Mouse (Mus musculus): ENCODE measurements around the gene Prex1.

Prex1 gene

DNA sequence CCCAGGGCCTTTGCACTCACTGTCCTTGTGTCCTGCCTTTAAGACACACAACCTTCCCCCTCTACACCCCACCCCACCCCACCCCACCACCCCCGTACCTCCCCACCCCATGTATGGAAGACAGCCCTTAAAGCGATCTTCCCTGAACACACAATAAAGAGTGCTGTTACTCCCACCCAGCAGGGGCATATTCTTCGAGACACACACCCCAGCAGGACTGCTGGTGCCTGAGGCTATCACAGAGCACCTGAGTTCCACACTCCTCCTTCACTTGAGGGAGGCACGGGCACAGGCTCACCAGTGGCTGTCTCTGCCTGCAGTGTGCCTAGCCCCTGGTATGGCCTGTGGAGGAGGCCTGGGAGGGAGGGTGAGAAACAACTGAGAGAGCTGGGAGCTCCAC, 61.0 kb downstream of the Prex1 start:
- no peaks in the 10 kb centered on the region for H3K27me3 ChIP-seq (ENCODE audit: control insufficient read depth, insufficient read depth, low read length, poor library complexity, severe bottlenecking)
- no peak for DNase-seq (ENCODE audit: low read depth, low spot score)
- H3K36me3 ChIP-seq (ENCODE audit: control insufficient read depth, insufficient read depth, low read length, poor library complexity, severe bottlenecking), result no peaks in the 10 kb centered on the region; the same call in 1 of the 2 replicates

GRCm38 (mm10) chr2:166651317-166652030, 62.2 kb downstream of the Prex1 start:
- DNase-seq (ENCODE audit: low read depth, low spot score), result no peak
- peaks cover 3% of the 10 kb centered on the region for H3K36me3 ChIP-seq (ENCODE audit: control insufficient read depth, insufficient read depth, low read length, poor library complexity, severe bottlenecking)
- H3K27me3 ChIP-seq (ENCODE audit: control insufficient read depth, insufficient read depth, low read length, poor library complexity, severe bottlenecking), result no peaks in the 10 kb centered on the region

- DNase-seq (ENCODE audit: low read depth, low spot score), result no peak
- Histone ChIP-seq H3K36me3 (ENCODE audit: control insufficient read depth, insufficient read depth, low read length, poor library complexity, severe bottlenecking) (peaks cover 4% of the 10 kb centered on the region), H3K27me3 (ENCODE audit: control insufficient read depth, insufficient read depth, low read length, poor library complexity, severe bottlenecking) (no peaks in the 10 kb centered on the region)
These were observed 63.2 kb downstream of the Prex1 start for GRCm38 (mm10) chr2:166650414-166650813.

- Histone ChIP-seq H3K27me3 (ENCODE audit: control insufficient read depth, insufficient read depth, low read length, poor library complexity, severe bottlenecking) (no peaks in the 10 kb centered on the region), H3K36me3 (ENCODE audit: control insufficient read depth, insufficient read depth, low read length, poor library complexity, severe bottlenecking) (peaks cover 8% of the 10 kb centered on the region)
- DNase-seq (ENCODE audit: low read depth, low spot score), result no peak
These were observed 66.4 kb downstream of the Prex1 start for GRCm38 (mm10) chr2:166647242-166647641.

GRCm38 (mm10) chr2:166646434-166647088, 67.1 kb downstream of the Prex1 start:
- H3K27me3 ChIP-seq (ENCODE audit: control insufficient read depth, insufficient read depth, low read length, poor library complexity, severe bottlenecking), result no peaks in the 10 kb centered on the region
- no peak for DNase-seq (ENCODE audit: low read depth, low spot score)
- peaks cover 10% of the 10 kb centered on the region for H3K36me3 ChIP-seq (ENCODE audit: control insufficient read depth, insufficient read depth, low read length, poor library complexity, severe bottlenecking)

DNA sequence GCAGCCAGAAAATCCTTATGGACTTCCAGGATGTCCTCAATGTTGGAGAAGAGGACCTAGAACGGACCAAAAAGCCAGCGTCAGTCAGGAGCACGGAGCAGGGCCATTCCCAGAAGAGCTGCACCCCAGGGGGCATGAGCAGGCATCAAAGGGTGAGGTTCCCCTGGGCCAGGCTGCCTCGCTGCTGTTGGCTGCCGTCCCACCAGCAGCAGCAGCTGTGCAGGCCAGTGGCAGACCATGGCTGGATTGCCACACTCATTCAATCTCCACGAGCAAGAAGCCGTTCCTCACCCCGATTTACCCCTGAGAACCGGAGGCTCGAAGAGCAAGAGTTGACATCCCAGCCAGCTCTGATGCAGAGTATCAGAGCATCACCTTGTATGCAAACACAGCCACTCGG, 68.8 kb downstream of the Prex1 start:
- peaks cover 10% of the 10 kb centered on the region for H3K36me3 ChIP-seq (ENCODE audit: control insufficient read depth, insufficient read depth, low read length, poor library complexity, severe bottlenecking)
- no peaks in the 10 kb centered on the region for H3K27me3 ChIP-seq (ENCODE audit: control insufficient read depth, insufficient read depth, low read length, poor library complexity, severe bottlenecking)
- no peak for DNase-seq (ENCODE audit: low read depth, low spot score)

GRCm38 (mm10) chr2:166642581-166642987, 71.0 kb downstream of the Prex1 start:
- Histone ChIP-seq H3K36me3 (ENCODE audit: control insufficient read depth, insufficient read depth, low read length, poor library complexity, severe bottlenecking) (peaks cover 11% of the 10 kb centered on the region), H3K27me3 (ENCODE audit: control insufficient read depth, insufficient read depth, low read length, poor library complexity, severe bottlenecking) (no peaks in the 10 kb centered on the region)
- no peak for DNase-seq (ENCODE audit: low read depth, low spot score)

- no peak for DNase-seq (ENCODE audit: low read depth, low spot score)
- Histone ChIP-seq H3K27me3 (ENCODE audit: control insufficient read depth, insufficient read depth, low read length, poor library complexity, severe bottlenecking) (no peaks in the 10 kb centered on the region), H3K36me3 (ENCODE audit: control insufficient read depth, insufficient read depth, low read length, poor library complexity, severe bottlenecking) (peaks cover 7% of the 10 kb centered on the region)
These were observed 73.9 kb downstream of the Prex1 start for GRCm38 (mm10) chr2:166639750-166640149.

DNA sequence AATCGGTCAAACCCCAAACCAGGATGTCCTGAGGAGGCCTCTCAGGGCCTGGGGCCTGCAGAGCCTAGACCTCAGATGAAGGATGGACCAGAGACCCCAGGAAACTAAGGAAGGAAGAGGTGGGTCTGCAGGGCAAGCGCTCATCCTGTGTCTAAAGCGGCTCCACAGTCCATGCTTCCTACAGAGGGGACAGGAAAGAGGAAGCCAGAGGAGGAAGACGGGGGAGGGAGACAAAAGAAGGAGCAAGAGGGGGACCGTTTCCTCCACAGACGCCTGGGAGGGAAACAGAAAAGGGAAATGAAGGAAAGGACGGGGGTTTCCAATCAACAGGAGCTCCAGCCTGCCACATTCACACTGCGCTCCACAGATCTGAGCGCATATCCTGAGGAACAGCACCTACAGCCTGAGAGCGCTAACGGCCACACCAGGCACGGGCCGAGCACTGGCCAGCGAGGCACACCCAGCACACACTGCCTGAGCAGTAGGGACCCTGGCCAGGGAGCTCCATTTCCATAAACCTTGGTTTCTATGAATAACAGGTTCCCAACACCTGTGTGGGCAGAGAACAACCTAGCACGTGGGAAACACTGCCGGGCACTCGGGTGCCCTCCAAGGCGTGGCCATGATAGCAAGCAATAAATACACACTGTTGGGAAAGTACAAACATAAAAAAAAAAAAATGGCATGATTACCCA, 74.5 kb downstream of the Prex1 start:
- Histone ChIP-seq H3K36me3 (ENCODE audit: control insufficient read depth, insufficient read depth, low read length, poor library complexity, severe bottlenecking) (peaks cover 7% of the 10 kb centered on the region), H3K27me3 (ENCODE audit: control insufficient read depth, insufficient read depth, low read length, poor library complexity, severe bottlenecking) (no peaks in the 10 kb centered on the region)
- DNase-seq (ENCODE audit: low read depth, low spot score), result no peak

DNA sequence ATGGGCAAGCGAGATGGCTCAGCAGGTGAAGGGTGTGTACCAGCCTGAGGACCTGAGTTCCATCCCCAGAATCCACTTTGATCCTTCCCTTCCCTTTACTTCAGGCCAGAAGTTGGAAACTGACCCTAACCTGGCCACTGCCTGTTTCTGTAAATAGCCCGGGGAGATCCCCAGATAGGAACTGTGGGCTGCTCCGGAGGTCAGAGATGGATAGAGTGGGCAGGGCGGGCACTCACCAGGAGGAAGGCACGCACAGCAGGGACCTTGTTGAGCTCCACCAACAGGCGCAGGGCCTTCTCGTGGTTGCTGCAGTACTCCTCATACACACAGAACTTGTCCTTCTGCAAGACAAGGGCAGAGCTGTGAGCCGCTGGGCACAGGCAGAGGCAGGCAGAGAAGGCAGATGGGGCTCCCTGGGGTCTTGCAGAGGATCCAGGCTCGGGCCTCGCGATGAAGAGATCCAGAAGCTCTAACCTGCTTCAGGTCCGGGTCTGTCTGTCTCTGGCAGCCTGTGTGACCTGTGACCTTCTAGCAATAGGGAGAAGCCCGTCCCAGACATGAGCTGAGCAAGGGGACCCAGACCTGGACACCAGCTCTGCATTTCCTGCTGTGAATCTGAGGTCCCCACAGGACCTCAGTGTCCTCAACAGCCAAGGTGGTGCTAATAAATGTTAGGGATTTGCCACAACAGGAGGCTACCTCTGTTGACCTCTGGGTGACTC, 75.4 kb downstream of the Prex1 start:
- Histone ChIP-seq H3K36me3 (ENCODE audit: control insufficient read depth, insufficient read depth, low read length, poor library complexity, severe bottlenecking) (peaks cover 5% of the 10 kb centered on the region), H3K27me3 (ENCODE audit: control insufficient read depth, insufficient read depth, low read length, poor library complexity, severe bottlenecking) (no peaks in the 10 kb centered on the region)
- no peak for DNase-seq (ENCODE audit: low read depth, low spot score)

DNA sequence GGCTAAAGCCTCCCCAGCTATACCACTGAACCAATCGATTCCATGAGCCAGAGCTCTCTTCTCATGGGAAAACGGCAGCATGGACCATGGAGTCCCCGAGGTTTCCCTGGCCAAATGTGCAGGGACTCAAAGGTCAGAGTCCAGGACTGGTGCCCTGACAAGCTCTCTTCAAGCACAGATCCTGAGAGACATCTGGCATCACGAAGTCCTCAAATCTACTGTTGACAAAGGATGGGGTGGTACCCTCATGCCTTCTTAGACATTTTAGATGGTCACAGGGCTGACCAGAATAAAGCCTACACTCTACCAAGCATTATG, 76.0 kb downstream of the Prex1 start:
- no peak for DNase-seq (ENCODE audit: low read depth, low spot score)
- Histone ChIP-seq H3K36me3 (ENCODE audit: control insufficient read depth, insufficient read depth, low read length, poor library complexity, severe bottlenecking) (peaks cover 3% of the 10 kb centered on the region), H3K27me3 (ENCODE audit: control insufficient read depth, insufficient read depth, low read length, poor library complexity, severe bottlenecking) (no peaks in the 10 kb centered on the region)

- H3K36me3 ChIP-seq (ENCODE audit: control insufficient read depth, insufficient read depth, low read length, poor library complexity, severe bottlenecking), result peaks cover 4% of the 10 kb centered on the region
- H3K27me3 ChIP-seq (ENCODE audit: control insufficient read depth, insufficient read depth, low read length, poor library complexity, severe bottlenecking), result no peaks in the 10 kb centered on the region
- no peak for DNase-seq (ENCODE audit: low read depth, low spot score)
These were observed 76.6 kb downstream of the Prex1 start for GRCm38 (mm10) chr2:166636867-166637672.

GRCm38 (mm10) chr2:166635521-166635920, 78.1 kb downstream of the Prex1 start:
- Histone ChIP-seq H3K36me3 (ENCODE audit: control insufficient read depth, insufficient read depth, low read length, poor library complexity, severe bottlenecking) (peaks cover 4% of the 10 kb centered on the region), H3K27me3 (ENCODE audit: control insufficient read depth, insufficient read depth, low read length, poor library complexity, severe bottlenecking) (no peaks in the 10 kb centered on the region)
- DNase-seq (ENCODE audit: low read depth, low spot score), result no peak
